Mouse (Mus musculus): ENCODE measurements around the gene Iah1. TPM values are rescaled to one million over a fixed set of nuclear protein-coding genes. Genes with fewer than 3 reads are reported as not detected.
A peak's percentile ranks its signal among the peaks of the same experiment; 100 is the strongest.

Gene Iah1
- polyA plus RNA-seq, 1 experiment from 2014 or later: 51.5 TPM

- no peaks in the 10 kb centered on the region for H3K9me3 ChIP-seq (replicated peaks)
- H3K4me2 ChIP-seq (replicated peaks): no peak overlapping the region
- H3K4me1 ChIP-seq: peaks cover 21% of the 10 kb centered on the region
- no peaks in the 10 kb centered on the region for H3K27me3 ChIP-seq
- no peak for ATAC-seq (ENCODE audit: insufficient number of reproducible peaks, low FRiP score, low TSS enrichment, low read depth)
- H3K36me3 ChIP-seq: peaks cover 31% of the 10 kb centered on the region
- no peak overlapping the region for H3K4me3 ChIP-seq (replicated peaks)
- no peak overlapping the region for H3K9ac ChIP-seq
- WGBS: 91% methylated on average over 3 of the region's 3 CpGs
- no peak overlapping the region for H3K27ac ChIP-seq (replicated peaks)
These were observed 27.3 kb upstream of the Iah1 start for GRCm38 (mm10) chr12:21288716-21289395.

GRCm38 (mm10) chr12:21289651-21290050 is 26.5 kb upstream of the Iah1 start:
- no peak overlapping the region for H3K9ac ChIP-seq
- H3K27me3 ChIP-seq: no peaks in the 10 kb centered on the region
- H3K9me3 ChIP-seq (replicated peaks): no peaks in the 10 kb centered on the region
- WGBS: 77% methylated on average over 6 of the region's 6 CpGs
- no peak overlapping the region for H3K4me2 ChIP-seq (replicated peaks)
- H3K36me3 ChIP-seq: peaks cover 39% of the 10 kb centered on the region
- no peak overlapping the region for H3K4me3 ChIP-seq (replicated peaks)
- no peak for ATAC-seq (ENCODE audit: insufficient number of reproducible peaks, low FRiP score, low TSS enrichment, low read depth)
- peaks cover 21% of the 10 kb centered on the region for H3K4me1 ChIP-seq
- no peak overlapping the region for H3K27ac ChIP-seq (replicated peaks)

- Histone ChIP-seq H3K27ac (replicated peaks) (no peak overlapping the region), H3K36me3 (peaks cover 90% of the 10 kb centered on the region), H3K4me2 (replicated peaks) (no peak overlapping the region), H3K9me3 (replicated peaks) (no peaks in the 10 kb centered on the region), H3K27me3 (no peaks in the 10 kb centered on the region), H3K4me3 (replicated peaks) (no peak overlapping the region), H3K4me1 (no peaks in the 10 kb centered on the region), H3K9ac (no peak overlapping the region)
- 94% methylated on average over 11 of the region's 11 CpGs for WGBS
- no peak for ATAC-seq (ENCODE audit: insufficient number of reproducible peaks, low FRiP score, low TSS enrichment, low read depth)
These were observed 17.3 kb upstream of the Iah1 start for GRCm38 (mm10) chr12:21298856-21299255.

- H3K9me3 ChIP-seq (replicated peaks): no peaks in the 10 kb centered on the region
- no peaks in the 10 kb centered on the region for H3K27me3 ChIP-seq
- H3K9ac ChIP-seq: no peak overlapping the region
- 91% methylated on average over 7 of the region's 7 CpGs for WGBS
- no peak overlapping the region for H3K27ac ChIP-seq (replicated peaks)
- H3K4me1 ChIP-seq: no peaks in the 10 kb centered on the region
- H3K36me3 ChIP-seq: peaks cover 88% of the 10 kb centered on the region
- no peak for ATAC-seq (ENCODE audit: insufficient number of reproducible peaks, low FRiP score, low TSS enrichment, low read depth)
- H3K4me2 ChIP-seq (replicated peaks): no peak overlapping the region
- no peak overlapping the region for H3K4me3 ChIP-seq (replicated peaks)
These were observed 14.9 kb upstream of the Iah1 start for GRCm38 (mm10) chr12:21301324-21301723.

GRCm38 (mm10) chr12:21301932-21302331 is 14.3 kb upstream of the Iah1 start:
- H3K27ac ChIP-seq (replicated peaks): no peak overlapping the region
- no peak overlapping the region for H3K4me3 ChIP-seq (replicated peaks)
- no peak for ATAC-seq (ENCODE audit: insufficient number of reproducible peaks, low FRiP score, low TSS enrichment, low read depth)
- H3K27me3 ChIP-seq: no peaks in the 10 kb centered on the region
- H3K9ac ChIP-seq: no peak overlapping the region
- no peaks in the 10 kb centered on the region for H3K4me1 ChIP-seq
- no peak overlapping the region for H3K4me2 ChIP-seq (replicated peaks)
- 83% methylated on average over 8 of the region's 8 CpGs for WGBS
- peaks cover 88% of the 10 kb centered on the region for H3K36me3 ChIP-seq
- no peaks in the 10 kb centered on the region for H3K9me3 ChIP-seq (replicated peaks)

- 85% methylated on average over 5 of the region's 5 CpGs for WGBS
- ATAC-seq (ENCODE audit: insufficient number of reproducible peaks, low FRiP score, low TSS enrichment, low read depth): no peak
- Histone ChIP-seq H3K27ac (replicated peaks) (no peak overlapping the region), H3K27me3 (no peaks in the 10 kb centered on the region), H3K4me2 (replicated peaks) (no peak overlapping the region), H3K4me1 (no peaks in the 10 kb centered on the region), H3K9me3 (replicated peaks) (no peaks in the 10 kb centered on the region), H3K4me3 (replicated peaks) (no peak overlapping the region), H3K9ac (no peak overlapping the region), H3K36me3 (peaks cover 88% of the 10 kb centered on the region)
These were observed 13.8 kb upstream of the Iah1 start for GRCm38 (mm10) chr12:21302361-21302783.

- H3K4me2 ChIP-seq (replicated peaks): no peak overlapping the region
- no peaks in the 10 kb centered on the region for H3K4me1 ChIP-seq
- WGBS: 85% methylated on average over 4 of the region's 4 CpGs
- H3K4me3 ChIP-seq (replicated peaks): no peak overlapping the region
- no peak overlapping the region for H3K27ac ChIP-seq (replicated peaks)
- no peak for ATAC-seq (ENCODE audit: insufficient number of reproducible peaks, low FRiP score, low TSS enrichment, low read depth)
- H3K27me3 ChIP-seq: no peaks in the 10 kb centered on the region
- peaks cover 92% of the 10 kb centered on the region for H3K36me3 ChIP-seq
- no peaks in the 10 kb centered on the region for H3K9me3 ChIP-seq (replicated peaks)
- no peak overlapping the region for H3K9ac ChIP-seq
These were observed 10.4 kb upstream of the Iah1 start for GRCm38 (mm10) chr12:21305741-21306140.

GRCm38 (mm10) chr12:21306721-21307120 is 9.5 kb upstream of the Iah1 start:
- ATAC-seq (ENCODE audit: insufficient number of reproducible peaks, low FRiP score, low TSS enrichment, low read depth): no peak
- no peak overlapping the region for H3K27ac ChIP-seq (replicated peaks)

GRCm38 (mm10) chr12:21312201-21312600 is 4.0 kb upstream of the Iah1 start:
- Histone ChIP-seq H3K4me3 (replicated peaks) (no peak overlapping the region), H3K27me3 (no peaks in the 10 kb centered on the region), H3K36me3 (peaks cover 77% of the 10 kb centered on the region), H3K4me2 (replicated peaks) (no peak overlapping the region), H3K4me1 (peaks cover 4% of the 10 kb centered on the region; the same call in 1 of the 2 replicates), H3K27ac (replicated peaks) (no peak overlapping the region), H3K9me3 (replicated peaks) (no peaks in the 10 kb centered on the region), H3K9ac (no peak overlapping the region)
- 84% methylated on average over 5 of the region's 5 CpGs for WGBS
- ATAC-seq (ENCODE audit: insufficient number of reproducible peaks, low FRiP score, low TSS enrichment, low read depth): no peak

More at GRCm38 (mm10) chr12:21306721-21307120, 9.5 kb upstream of the Iah1 start:
- no peaks in the 10 kb centered on the region for H3K27me3 ChIP-seq
- H3K9me3 ChIP-seq (replicated peaks): no peaks in the 10 kb centered on the region
- H3K36me3 ChIP-seq: peaks cover 93% of the 10 kb centered on the region
- H3K4me1 ChIP-seq: no peaks in the 10 kb centered on the region
- H3K4me3 ChIP-seq (replicated peaks): no peak overlapping the region
- no peak overlapping the region for H3K4me2 ChIP-seq (replicated peaks)
- 77% methylated on average over 4 of the region's 4 CpGs for WGBS
- H3K9ac ChIP-seq: no peak overlapping the region

- Histone ChIP-seq H3K27me3 (no peaks in the 10 kb centered on the region), H3K4me2 (replicated peaks) (peak overlapping the region; percentile 67), H3K9me3 (replicated peaks) (no peaks in the 10 kb centered on the region), H3K4me1 (peaks cover 8% of the 10 kb centered on the region; the same call in 1 of the 2 replicates), H3K36me3 (peaks cover 52% of the 10 kb centered on the region), H3K27ac (replicated peaks) (peak overlapping the region; percentile 81; the same call in 1 of the 2 replicates), H3K9ac (peak overlapping the region; percentile 61; the same call in 1 of the 2 replicates), H3K4me3 (replicated peaks) (peak overlapping the region; percentile 73)
- ATAC-seq (ENCODE audit: insufficient number of reproducible peaks, low FRiP score, low TSS enrichment, low read depth): no peak
- 21% methylated on average over 7 of the region's 7 CpGs for WGBS
These were observed 678 bp downstream of the Iah1 start for GRCm38 (mm10) chr12:21316869-21317265.

- 77% methylated on average over 12 of the region's 12 CpGs for WGBS
- ATAC-seq (ENCODE audit: insufficient number of reproducible peaks, low FRiP score, low TSS enrichment, low read depth): no peak
- H3K9me3 ChIP-seq (replicated peaks): no peaks in the 10 kb centered on the region
These were observed 2.1 kb downstream of the Iah1 start for GRCm38 (mm10) chr12:21318143-21318895.

More at GRCm38 (mm10) chr12:21318143-21318895, 2.1 kb downstream of the Iah1 start:
- H3K4me3 ChIP-seq (replicated peaks): no peak overlapping the region
- peaks cover 56% of the 10 kb centered on the region for H3K36me3 ChIP-seq
- H3K9ac ChIP-seq: no peak overlapping the region
- no peak overlapping the region for H3K27ac ChIP-seq (replicated peaks)
- peaks cover 8% of the 10 kb centered on the region; the same call in 1 of the 2 replicates for H3K4me1 ChIP-seq
- H3K27me3 ChIP-seq: no peaks in the 10 kb centered on the region
- H3K4me2 ChIP-seq (replicated peaks): no peak overlapping the region
